Mouse (Mus musculus): Measurements from ENCODE around the gene Popdc2. TPM values are rescaled to one million over a fixed set of nuclear protein-coding genes. Genes with fewer than 3 reads are reported as not detected.

Gene Popdc2
- polyA plus RNA-seq, 1 experiment from 2014 or later: 350 TPM

DNA sequence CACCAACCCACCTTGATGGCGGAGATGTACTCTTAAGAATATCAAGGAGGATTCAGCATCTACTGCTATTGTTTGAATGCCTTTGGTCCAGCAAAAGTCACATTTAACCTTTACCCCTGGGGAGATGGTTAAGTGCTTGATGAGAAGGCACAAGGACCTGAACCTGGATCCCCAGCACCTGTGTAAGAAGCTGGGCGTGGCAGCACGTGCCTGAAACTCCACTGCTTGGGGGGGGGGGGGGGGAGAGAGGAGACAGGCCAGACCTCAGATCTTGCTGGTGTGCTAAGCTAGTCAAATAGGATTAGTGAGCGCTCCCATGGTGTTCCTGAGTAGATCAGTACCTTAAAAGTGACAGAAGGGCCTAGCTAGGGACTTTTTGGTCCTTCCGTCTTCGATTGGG is 39.5 kb downstream of the Popdc2 start:
- Histone ChIP-seq H3K9ac (no peak overlapping the region), H3K4me2 (no peak overlapping the region), H3K27me3 (no peaks in the 10 kb centered on the region), H3K4me3 (no peak overlapping the region), H3K4me1 (replicated peaks) (peaks cover 14% of the 10 kb centered on the region), H3K36me3 (no peaks in the 10 kb centered on the region), H3K27ac (no peak overlapping the region), H3K9me3 (replicated peaks) (no peaks in the 10 kb centered on the region)
- ATAC-seq (replicated peaks; ENCODE audit: insufficient number of reproducible peaks, insufficient read depth, low FRiP score, low read depth): no peak
- 77% methylated on average over 6 of the region's 6 CpGs for WGBS

DNA sequence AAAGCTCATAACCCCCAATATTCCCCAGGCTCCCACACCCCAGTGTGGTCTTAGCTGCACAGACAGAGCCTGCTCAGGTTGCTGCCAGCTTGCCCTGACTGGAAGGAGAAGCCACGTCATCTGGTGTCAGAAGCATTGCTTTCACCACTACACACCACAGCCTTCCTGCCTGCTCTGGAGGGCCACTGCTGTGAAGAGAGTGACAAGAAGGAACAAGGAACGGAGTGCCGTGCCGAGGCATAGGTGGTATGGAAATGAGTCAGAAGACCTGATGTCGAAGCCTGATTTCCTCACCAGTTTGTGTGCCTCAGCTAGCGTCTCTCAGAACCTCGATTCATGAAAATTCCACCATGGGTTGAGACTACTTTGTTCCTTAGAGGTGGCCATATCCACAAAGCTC is 41.6 kb downstream of the Popdc2 start:
- Histone ChIP-seq H3K4me1 (replicated peaks) (peaks cover 15% of the 10 kb centered on the region), H3K9me3 (replicated peaks) (no peaks in the 10 kb centered on the region), H3K9ac (no peak overlapping the region), H3K27me3 (no peaks in the 10 kb centered on the region), H3K4me2 (no peak overlapping the region), H3K4me3 (no peak overlapping the region), H3K27ac (no peak overlapping the region), H3K36me3 (no peaks in the 10 kb centered on the region)
- WGBS: 83% methylated on average over 7 of the region's 7 CpGs
- ATAC-seq (replicated peaks; ENCODE audit: insufficient number of reproducible peaks, insufficient read depth, low FRiP score, low read depth): no peak

DNA sequence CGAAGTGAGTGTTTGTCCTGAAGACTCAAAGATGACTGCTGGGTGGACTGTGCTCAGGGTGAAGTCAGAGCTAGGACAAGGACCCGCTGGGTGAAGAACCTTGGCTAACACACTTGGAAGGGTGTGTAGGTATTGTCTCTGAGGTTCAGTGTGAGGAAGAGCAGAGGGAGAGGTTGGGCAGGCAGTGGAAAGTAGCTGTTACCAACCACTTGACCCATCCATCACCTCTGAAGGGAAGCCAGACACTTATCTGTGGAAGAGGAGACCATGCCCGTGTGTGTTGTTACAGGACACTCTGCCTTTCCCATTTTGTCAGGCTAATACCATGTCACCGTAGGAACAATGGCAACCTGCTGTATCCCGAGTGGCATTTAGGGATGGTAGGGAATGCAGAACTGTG is 44.3 kb downstream of the Popdc2 start:
- WGBS: 49% methylated on average over 5 of the region's 5 CpGs
- ATAC-seq (replicated peaks; ENCODE audit: insufficient number of reproducible peaks, insufficient read depth, low FRiP score, low read depth): no peak
- H3K4me3 ChIP-seq: no peak overlapping the region
- no peaks in the 10 kb centered on the region for H3K27me3 ChIP-seq
- no peak overlapping the region for H3K27ac ChIP-seq
- no peaks in the 10 kb centered on the region for H3K36me3 ChIP-seq
- H3K9ac ChIP-seq: no peak overlapping the region
- H3K4me2 ChIP-seq: no peak overlapping the region
- 0 out of 2 replicates have a peak, but pooled peaks cover 4% of the 10 kb centered on the region for H3K4me1 ChIP-seq (replicated peaks)
- no peaks in the 10 kb centered on the region for H3K9me3 ChIP-seq (replicated peaks)

DNA sequence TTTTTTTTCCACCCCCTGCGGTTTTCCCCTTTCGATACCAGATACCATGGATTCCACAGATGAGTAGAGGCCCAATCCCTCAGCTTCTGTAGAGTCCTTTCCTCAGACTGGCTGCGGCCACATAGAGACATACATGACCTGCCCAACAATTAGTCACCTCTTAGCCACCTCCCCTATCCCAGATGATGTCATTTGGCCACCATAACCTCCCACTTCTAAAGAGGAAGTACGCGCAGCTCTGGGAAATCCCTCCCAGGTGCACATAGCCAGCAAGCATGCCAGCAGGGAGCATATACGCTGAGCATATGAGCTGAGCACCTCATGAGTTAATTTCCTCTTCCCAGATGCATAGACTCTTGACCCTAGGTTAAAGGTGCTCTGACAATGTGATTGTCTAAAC is 44.7 kb downstream of the Popdc2 start:
- no peak overlapping the region for H3K4me2 ChIP-seq
- H3K36me3 ChIP-seq: no peaks in the 10 kb centered on the region
- no peak overlapping the region for H3K27ac ChIP-seq
- H3K9ac ChIP-seq: no peak overlapping the region
- H3K4me1 ChIP-seq (replicated peaks): 0 out of 2 replicates have a peak, but pooled peaks cover 4% of the 10 kb centered on the region
- no peak overlapping the region for H3K4me3 ChIP-seq
- ATAC-seq (replicated peaks; ENCODE audit: insufficient number of reproducible peaks, insufficient read depth, low FRiP score, low read depth): no peak
- 64% methylated on average over 6 of the region's 6 CpGs for WGBS
- no peaks in the 10 kb centered on the region for H3K27me3 ChIP-seq
- H3K9me3 ChIP-seq (replicated peaks): no peaks in the 10 kb centered on the region

DNA sequence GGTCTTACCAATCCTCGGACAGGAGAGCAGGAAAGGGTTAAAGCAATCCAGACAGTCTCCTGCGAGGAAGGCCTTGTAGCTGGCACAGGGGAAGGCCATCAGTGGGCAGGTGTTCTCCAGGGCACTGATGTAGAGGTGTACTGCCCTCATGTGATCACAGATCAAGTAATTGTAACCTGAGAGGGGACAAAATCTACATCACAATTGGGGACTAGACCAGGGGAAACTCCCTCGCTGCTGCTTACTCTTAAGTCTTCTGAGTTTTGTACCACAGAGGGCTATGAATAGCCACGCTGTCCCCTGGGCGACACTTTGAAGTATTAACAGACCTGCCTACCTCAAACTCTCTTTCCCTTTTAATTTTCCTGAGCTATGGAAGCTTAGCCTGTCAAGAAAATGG is 45.6 kb downstream of the Popdc2 start:
- H3K9ac ChIP-seq: no peak overlapping the region
- no peak overlapping the region for H3K27ac ChIP-seq
- no peak overlapping the region for H3K4me3 ChIP-seq
- no peaks in the 10 kb centered on the region for H3K27me3 ChIP-seq
- 28% methylated on average over 5 of the region's 5 CpGs for WGBS
- no peaks in the 10 kb centered on the region for H3K36me3 ChIP-seq
- no peaks in the 10 kb centered on the region for H3K9me3 ChIP-seq (replicated peaks)
- H3K4me2 ChIP-seq: no peak overlapping the region
- ATAC-seq (replicated peaks; ENCODE audit: insufficient number of reproducible peaks, insufficient read depth, low FRiP score, low read depth): no peak
- H3K4me1 ChIP-seq (replicated peaks): 0 out of 2 replicates have a peak, but pooled peaks cover 4% of the 10 kb centered on the region

DNA sequence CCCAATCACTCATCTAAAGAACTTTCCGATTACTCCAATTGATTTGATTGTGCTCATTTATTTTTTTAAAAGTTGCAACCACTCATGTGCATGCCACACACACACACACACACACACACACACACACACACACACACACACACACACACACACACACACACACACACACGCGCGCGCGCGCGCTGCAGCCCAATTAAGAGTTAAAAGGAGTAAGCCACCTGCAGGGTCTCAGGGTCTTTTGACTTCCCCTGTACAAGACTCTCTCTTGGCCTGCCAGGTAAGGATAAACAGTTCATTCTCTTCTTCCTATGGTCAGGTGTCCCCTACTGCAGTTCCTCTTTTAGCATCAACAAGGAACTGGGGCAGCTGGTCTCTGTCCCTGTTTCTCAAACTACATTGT is 46.4 kb downstream of the Popdc2 start:
- no peak overlapping the region for H3K4me2 ChIP-seq
- ATAC-seq (replicated peaks; ENCODE audit: insufficient number of reproducible peaks, insufficient read depth, low FRiP score, low read depth): no peak
- no peaks in the 10 kb centered on the region for H3K9me3 ChIP-seq (replicated peaks)
- no peak overlapping the region for H3K9ac ChIP-seq
- H3K4me1 ChIP-seq (replicated peaks): 0 out of 2 replicates have a peak, but pooled peaks cover 4% of the 10 kb centered on the region
- WGBS: 99% methylated on average over 8 of the region's 8 CpGs
- H3K4me3 ChIP-seq: no peak overlapping the region
- H3K27ac ChIP-seq: no peak overlapping the region
- H3K36me3 ChIP-seq: no peaks in the 10 kb centered on the region
- H3K27me3 ChIP-seq: no peaks in the 10 kb centered on the region

DNA sequence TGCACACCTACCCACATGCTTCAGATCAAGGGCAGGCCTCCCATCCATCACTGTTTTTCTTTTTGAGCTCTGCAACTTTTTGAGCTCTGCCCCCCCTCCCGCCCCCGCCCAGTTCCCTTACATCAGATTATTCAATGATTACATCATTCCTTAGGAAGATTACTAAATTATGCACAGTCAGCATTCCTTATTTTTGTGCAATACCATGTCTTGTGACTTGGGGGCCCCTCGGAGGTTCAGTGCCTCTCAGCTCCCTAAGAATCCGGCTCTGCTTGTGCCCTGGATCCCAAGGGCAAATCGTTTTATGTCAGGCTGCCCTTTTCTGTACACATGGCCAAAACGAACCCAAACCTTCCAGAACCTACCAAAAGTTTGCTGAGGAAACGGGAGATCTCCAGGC is 52.9 kb downstream of the Popdc2 start:
- Histone ChIP-seq H3K27ac (no peak overlapping the region), H3K27me3 (no peaks in the 10 kb centered on the region), H3K36me3 (no peaks in the 10 kb centered on the region), H3K9me3 (replicated peaks) (no peaks in the 10 kb centered on the region), H3K4me3 (no peak overlapping the region), H3K9ac (no peak overlapping the region), H3K4me2 (no peak overlapping the region), H3K4me1 (replicated peaks) (no peaks in the 10 kb centered on the region)
- WGBS: 79% methylated on average over 7 of the region's 7 CpGs
- no peak for ATAC-seq (replicated peaks; ENCODE audit: insufficient number of reproducible peaks, insufficient read depth, low FRiP score, low read depth)

DNA sequence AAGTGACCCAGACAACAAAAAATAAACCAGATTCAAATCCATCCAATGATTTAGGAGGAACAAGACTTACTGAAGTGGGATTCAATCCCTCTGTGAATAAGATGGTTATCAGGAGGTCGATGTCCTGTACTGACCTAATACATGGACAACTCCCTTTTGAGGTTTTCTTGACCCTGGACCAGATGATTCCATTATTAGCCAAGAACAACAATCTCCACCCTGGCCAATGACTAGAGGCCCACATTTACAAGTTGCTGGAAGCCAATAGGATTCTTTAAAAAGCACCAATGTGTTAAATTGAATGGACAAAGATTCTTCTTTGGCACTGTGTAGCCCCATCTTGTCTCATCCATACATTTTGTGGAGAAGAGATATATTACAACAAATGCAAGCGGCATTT is 63.4 kb downstream of the Popdc2 start:
- no peaks in the 10 kb centered on the region for H3K27me3 ChIP-seq
- H3K9ac ChIP-seq: no peak overlapping the region
- no peak overlapping the region for H3K27ac ChIP-seq
- no peak overlapping the region for H3K4me3 ChIP-seq
- ATAC-seq (replicated peaks; ENCODE audit: insufficient number of reproducible peaks, insufficient read depth, low FRiP score, low read depth): no peak
- no peaks in the 10 kb centered on the region for H3K4me1 ChIP-seq (replicated peaks)
- H3K36me3 ChIP-seq: no peaks in the 10 kb centered on the region
- H3K4me2 ChIP-seq: no peak overlapping the region
- WGBS: 76% methylated on average over 2 of the region's 2 CpGs
- H3K9me3 ChIP-seq (replicated peaks): no peaks in the 10 kb centered on the region

DNA sequence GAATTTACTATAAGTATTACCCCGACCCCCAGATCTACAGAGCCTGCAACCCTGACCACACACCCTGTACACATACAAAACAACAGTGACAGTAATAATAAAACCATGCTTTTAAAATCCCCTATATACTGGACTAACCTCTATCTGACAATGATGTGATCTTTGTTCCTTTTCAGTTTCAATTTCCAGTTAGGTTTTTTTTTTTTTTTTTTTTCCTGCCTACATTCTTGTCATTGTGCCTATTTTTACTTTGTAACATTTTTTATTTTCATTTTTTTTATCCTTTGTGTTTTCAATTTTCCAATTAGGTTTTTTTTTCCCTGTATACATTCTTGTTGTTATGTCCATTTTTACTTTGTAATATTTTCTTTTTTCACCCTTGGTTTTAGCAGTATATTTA is 63.8 kb downstream of the Popdc2 start:
- no peak overlapping the region for H3K9ac ChIP-seq
- H3K36me3 ChIP-seq: no peaks in the 10 kb centered on the region
- H3K27ac ChIP-seq: no peak overlapping the region
- WGBS: 83% methylated on average over 1 of the region's 1 CpGs
- no peaks in the 10 kb centered on the region for H3K27me3 ChIP-seq
- H3K4me2 ChIP-seq: no peak overlapping the region
- H3K4me1 ChIP-seq (replicated peaks): no peaks in the 10 kb centered on the region
- no peak overlapping the region for H3K4me3 ChIP-seq
- ATAC-seq (replicated peaks; ENCODE audit: insufficient number of reproducible peaks, insufficient read depth, low FRiP score, low read depth): no peak
- no peaks in the 10 kb centered on the region for H3K9me3 ChIP-seq (replicated peaks)

Other genes starting within 250 kb of the Popdc2 start
- 0.06 TPM in 1 of 2 replicates, not detected in the other for gene Nr1i2, start 67.4 kb upstream of the Popdc2 start, polyA plus RNA-seq (2015; fragmentation: Nextera tagmentation; extraction: Ambion mirVana)
- gene Maats1, start 20.1 kb upstream of the Popdc2 start, polyA plus RNA-seq (2015; fragmentation: Nextera tagmentation; extraction: Ambion mirVana): 0.10 and 0.13 TPM in 2 replicates
- 224 and 350 TPM in 2 replicates for gene Cox17, start 15.2 kb upstream of the Popdc2 start, polyA plus RNA-seq (2015; fragmentation: Nextera tagmentation; extraction: Ambion mirVana)
- gene Gm21987, start 15.2 kb upstream of the Popdc2 start, polyA plus RNA-seq (2015; fragmentation: Nextera tagmentation; extraction: Ambion mirVana): 3.2 and 4.1 TPM in 2 replicates
- gene Pla1a, start 70.9 kb downstream of the Popdc2 start, polyA plus RNA-seq (2015; fragmentation: Nextera tagmentation; extraction: Ambion mirVana): 2.0 and 2.8 TPM in 2 replicates
- gene Adprh, start 90.5 kb downstream of the Popdc2 start, polyA plus RNA-seq (2015; fragmentation: Nextera tagmentation; extraction: Ambion mirVana): 81.1 and 87.5 TPM in 2 replicates
- 0.53 and 0.61 TPM in 2 replicates for gene Cd80, start 93.4 kb downstream of the Popdc2 start, polyA plus RNA-seq (2015; fragmentation: Nextera tagmentation; extraction: Ambion mirVana)
- 31.9 and 38.1 TPM in 2 replicates for gene Timmdc1, start 160.5 kb downstream of the Popdc2 start, polyA plus RNA-seq (2015; fragmentation: Nextera tagmentation; extraction: Ambion mirVana)
- gene Poglut1, start 188.0 kb downstream of the Popdc2 start, polyA plus RNA-seq (2015; fragmentation: Nextera tagmentation; extraction: Ambion mirVana): 24.0 and 29.9 TPM in 2 replicates
- 50.5 and 72.2 TPM in 2 replicates for gene Tmem39a, start 196.5 kb downstream of the Popdc2 start, polyA plus RNA-seq (2015; fragmentation: Nextera tagmentation; extraction: Ambion mirVana)

Data from heart, embryonic 15.5 days (tissue).